Mouse (Mus musculus) lung, postnatal 25 days (tissue): ENCODE measurements around the gene Slc25a11.

Source experiments
- DNase-seq: peaks from one replicate; pipeline ENCODE4 v3.0.0; 2022; ENCODE audit warnings: low spot score

The Slc25a11 gene

DNA sequence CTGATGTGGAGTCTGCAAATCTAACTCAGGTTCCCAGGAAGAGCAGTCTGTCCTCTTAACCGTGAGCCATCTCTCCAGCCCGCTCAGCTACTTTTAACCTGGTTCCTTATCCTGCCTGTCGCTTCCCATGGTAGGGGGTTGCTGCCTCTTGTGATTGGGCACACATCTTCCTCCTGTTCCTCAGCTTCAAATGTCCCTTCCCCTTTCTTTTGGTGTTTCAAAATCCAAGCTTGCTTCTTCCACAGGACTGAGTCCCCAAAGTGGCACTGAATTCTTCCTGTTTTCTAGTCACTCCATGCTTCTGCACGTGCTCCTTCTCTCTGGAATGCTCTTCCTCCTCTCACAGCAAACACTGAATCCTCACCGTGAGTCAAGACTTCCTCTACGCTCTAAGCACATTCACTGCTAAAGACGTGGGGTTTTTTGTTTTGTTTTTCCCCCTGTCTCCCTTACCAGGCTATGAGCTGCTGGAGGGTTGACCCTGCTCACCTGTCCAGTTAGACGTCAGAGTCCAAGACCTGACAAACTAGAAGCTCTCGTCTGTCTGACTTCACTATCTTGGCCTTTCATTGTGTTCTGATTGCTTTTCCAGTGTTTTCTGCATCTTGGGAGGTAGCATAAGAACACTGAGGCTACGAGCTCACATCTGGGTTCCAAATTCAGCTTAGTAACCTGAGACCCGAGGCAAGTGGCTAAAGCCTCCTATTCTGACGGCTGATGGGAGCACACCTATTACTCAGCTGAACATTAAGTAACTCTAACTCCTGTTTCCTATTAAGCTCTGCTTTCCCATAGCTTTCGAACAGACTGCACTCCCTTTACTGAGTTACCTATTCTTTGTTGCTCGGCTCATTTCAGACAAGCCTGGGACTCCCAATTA is 20.2 kb upstream of the Slc25a11 start:
- DNase-seq: no peak

DNA sequence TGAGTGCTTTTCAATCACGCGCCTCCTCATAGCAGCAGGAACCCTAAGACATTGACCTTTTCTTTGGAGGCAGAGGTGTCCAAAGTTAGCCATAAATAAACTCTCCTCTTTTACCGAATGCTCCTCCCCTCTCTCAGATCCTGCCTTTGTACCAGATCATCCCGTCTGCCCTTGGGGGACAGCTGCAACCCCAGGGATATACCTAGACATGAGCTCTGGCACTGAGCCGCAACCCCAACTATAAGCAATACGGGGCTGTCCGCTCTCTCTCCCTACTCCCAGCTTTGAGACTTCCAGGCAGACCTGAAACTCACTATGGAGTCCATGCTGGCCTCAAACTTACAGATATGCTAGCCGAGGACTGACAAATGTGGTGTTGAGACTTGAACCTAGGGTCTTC is 19.4 kb upstream of the Slc25a11 start:
- DNase-seq: no peak

DNA sequence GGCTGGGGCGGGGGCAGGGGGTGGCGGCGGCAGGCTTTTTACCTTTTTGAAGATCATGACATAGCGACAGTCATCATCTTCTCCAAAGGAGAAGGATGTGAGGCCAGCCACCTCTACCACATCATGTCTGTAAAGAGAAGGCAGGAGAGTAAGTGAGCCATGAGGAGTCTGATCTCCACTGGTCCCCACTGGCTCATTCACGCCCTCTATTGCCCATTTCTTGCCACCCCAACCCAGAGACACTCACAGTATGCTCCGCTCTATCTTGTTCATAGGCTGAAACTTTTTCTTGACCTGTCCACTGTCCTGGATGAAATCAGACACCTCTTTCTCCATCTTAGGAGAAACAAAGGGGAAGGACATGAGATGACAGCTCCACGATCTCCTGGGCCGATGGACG is 17.5 kb upstream of the Slc25a11 start:
- no peak for DNase-seq

DNA sequence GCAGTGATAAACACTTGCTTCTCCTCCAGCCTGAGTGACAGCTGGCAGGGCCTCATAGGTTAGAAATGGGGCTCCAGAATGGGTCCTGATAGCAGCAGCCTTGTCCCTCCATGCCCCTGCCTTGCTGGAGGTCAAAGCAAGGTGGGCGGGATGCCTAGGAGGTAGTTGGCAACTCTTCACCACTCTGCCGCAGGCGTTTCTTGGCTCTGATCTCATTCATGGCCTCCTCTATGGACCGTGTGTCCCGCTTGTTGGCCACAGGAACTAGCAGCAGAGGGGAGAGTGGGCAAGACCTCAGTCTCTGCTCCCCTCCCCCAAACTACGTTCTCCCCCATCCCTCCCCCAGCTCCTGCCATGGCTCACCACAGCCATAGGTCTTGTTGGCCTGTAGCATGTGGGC is 16.7 kb upstream of the Slc25a11 start:
- no peak for DNase-seq

DNA sequence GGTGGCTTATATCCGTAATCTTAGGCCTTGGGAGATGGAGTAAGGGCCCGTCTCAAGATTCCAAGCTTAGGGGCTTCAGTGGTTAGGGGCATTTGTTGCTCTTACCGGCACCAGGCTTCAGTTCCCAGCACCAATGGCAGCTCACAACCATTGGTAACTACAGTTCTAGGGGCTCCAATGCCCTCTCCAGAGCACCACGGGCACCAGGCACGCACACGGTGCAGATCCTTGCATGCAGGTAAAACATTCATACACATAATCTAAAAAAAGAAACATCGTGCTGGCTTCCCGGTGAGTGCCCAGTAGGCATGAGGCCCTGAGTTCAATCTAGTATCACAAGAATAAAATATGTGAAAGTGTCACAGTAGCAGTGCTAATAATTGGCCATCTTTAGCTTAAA is 15.8 kb upstream of the Slc25a11 start:
- no peak for DNase-seq

DNA sequence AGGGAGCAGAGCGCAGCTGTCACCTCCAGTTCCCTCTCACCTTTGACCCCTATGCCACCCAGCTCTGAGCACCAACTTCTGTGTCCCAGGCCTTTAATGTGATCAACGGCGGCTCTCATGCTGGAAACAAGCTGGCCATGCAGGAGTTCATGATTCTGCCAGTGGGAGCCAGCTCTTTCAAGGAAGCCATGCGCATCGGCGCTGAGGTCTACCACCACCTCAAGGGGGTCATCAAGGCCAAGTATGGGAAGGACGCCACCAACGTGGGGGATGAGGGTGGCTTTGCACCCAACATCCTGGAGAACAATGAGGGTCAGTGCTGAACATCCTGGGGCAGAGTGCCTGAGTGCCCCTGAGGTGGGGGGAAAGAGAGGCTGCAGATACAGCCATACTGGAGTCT is 13.3 kb upstream of the Slc25a11 start:
- DNase-seq: no peak

DNA sequence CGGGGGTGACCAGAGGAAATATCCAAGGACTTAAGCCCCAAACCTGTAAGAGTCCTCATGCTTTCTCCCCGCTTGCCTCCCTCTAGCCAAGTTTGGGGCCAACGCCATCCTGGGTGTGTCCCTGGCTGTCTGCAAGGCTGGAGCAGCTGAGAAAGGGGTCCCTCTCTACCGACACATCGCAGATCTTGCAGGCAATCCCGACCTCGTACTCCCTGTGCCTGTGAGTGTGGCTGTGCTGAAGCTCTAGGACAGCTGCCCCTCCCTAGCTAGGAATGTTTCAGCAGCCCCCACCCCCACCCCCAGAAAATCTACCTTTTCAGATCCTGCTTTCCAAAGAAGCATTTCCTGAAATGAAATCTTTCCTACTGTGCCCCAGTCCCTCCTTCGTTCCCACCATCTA is 11.7 kb upstream of the Slc25a11 start:
- no peak for DNase-seq

DNA sequence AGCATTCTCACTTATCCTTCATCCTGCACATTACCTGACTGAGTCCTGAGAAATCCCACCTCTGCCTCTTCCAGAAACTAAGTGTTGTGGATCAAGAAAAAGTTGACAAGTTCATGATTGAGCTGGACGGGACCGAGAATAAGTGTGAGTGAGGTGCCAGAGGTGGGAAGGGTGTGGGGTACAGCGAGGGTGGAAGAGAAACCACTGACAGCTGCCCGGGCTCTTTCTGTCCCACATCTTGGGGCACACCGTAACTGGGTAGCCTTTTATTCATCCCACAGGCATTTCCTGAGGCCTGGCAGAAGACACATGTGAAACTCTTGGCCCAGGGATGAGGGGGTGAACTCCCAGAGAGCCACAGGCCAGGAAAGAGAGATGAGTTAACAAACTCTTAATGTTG is 11.2 kb upstream of the Slc25a11 start:
- DNase-seq: no peak

DNA sequence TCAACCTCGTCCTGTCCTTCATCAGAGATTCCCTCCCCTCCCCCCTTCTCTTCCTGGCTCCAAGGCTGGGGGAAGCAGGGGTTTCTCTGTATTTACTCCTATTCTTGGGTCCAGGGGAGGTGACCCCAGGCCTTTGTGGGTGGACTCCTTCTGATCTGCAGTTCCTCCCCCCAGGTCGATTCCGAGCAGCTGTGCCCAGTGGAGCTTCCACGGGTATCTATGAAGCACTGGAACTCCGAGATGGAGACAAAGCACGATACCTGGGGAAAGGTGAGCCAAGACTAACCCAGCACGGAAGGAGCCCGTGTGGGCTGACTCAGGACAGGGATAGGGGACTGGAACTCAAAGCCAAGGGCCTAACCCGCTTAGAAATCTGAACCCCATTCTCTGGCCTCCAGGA is 10.7 kb upstream of the Slc25a11 start:
- DNase-seq: no peak

DNA sequence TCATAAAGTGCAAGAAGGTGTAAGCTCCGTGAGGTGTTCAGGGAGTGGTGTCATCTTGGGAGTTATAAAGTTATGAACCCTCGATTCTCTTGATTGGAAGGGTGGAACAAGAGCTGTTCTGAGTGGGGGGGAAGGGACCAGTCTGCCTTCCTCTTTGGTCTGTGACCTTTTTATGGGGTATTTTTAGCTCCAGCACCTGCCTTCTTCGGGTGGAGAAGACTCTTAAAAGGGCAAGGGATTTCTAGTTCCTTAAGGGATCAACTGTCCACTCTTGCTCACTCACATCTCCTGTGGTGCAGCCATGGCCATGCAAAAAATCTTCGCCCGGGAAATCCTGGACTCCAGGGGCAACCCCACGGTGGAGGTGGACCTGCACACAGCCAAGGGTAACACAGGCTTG is 10.3 kb upstream of the Slc25a11 start:
- no peak for DNase-seq

DNA sequence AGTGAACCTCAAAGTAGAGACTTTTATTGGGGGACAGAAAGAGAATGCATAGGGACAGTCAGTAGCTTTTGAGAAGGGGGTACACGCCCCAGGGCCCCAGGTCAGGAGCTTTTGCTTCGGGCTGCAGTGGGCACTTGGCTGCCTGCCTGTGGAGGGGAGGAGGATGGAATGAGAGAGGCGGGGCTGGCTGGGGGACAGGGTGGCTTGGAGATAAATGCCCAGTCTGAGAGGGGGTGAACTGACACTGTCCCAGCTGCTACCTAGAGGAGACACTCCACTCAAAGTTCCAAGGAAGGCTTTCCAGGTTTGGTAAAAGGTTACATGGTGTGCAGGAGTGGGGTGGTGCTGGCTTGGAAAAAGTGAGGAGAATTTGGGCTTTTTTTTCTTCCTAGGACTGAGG is 9.7 kb upstream of the Slc25a11 start, which contains the start of gene Eno3:
Gene Eno3 (plus strand): TSS at position 239 of the 400 bp plus-strand sequence.
- no peak for DNase-seq

DNA sequence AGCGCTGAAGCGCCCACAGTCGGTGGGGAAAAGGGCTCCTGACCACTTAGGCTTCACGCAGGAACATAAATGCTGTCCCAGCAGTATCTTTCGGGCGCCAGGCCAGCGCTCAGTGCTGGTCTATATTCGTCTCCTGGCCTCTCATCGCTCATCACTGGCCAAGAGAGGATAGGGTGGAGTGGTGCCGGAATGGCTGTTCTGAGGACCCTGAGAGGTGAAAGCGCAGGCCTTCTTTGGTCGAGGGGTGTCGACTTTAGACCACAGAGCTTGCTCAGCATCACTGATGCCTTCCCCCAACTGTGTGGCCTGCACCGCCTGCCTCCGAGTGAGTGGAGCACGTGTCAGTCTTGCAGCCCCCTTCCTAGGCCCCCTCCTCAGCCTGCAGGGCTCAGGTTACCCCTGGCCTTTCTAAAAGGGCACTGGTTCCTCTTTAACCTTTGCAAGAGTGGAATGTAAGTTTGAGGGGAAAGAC is 9.2 kb upstream of the Slc25a11 start:
- no peak for DNase-seq

DNA sequence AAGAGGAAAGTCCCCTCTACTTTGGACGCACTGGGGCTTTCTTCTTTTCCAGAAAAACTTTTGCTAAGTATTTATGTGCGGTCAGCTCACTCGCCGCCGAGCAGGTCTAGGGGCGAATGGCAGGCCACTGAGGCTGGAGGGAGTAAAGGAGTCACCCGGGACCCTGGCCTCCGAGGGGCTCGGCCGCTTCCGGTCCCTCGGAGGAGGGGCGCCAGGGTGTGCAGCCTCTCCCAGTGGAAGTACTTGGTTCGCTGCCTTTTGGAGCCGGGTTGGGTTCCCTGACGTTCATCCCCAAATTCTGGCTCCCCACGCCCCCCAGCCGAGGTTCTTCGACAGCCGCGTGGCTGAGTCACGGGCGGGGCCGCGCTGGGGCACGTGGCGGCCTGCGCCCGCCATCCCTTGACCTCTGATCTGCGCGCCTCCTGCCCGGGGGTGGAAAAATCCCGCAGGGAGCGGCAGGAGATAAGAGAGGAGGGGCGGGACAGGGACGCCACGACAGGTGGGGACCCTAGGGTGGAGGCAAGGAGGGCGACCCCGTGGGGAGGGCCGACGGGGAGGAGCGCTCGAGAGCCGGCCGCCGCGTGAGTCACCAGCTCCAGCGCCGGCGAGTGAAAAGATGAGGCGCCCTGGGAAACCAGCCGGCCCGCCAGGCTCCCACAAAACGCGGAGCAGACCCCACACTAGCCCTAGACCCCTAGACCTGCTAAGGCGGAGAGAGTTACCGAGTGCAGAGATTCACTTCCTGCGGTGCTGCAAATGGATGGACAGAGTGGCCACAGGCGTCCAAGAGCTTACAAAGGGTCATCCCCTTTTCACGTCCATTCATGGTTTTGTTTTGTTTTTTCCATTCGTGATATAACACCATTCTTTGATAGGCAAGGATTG is 8.5 kb upstream of the Slc25a11 start:
- DNase-seq: peak; percentile 44

DNA sequence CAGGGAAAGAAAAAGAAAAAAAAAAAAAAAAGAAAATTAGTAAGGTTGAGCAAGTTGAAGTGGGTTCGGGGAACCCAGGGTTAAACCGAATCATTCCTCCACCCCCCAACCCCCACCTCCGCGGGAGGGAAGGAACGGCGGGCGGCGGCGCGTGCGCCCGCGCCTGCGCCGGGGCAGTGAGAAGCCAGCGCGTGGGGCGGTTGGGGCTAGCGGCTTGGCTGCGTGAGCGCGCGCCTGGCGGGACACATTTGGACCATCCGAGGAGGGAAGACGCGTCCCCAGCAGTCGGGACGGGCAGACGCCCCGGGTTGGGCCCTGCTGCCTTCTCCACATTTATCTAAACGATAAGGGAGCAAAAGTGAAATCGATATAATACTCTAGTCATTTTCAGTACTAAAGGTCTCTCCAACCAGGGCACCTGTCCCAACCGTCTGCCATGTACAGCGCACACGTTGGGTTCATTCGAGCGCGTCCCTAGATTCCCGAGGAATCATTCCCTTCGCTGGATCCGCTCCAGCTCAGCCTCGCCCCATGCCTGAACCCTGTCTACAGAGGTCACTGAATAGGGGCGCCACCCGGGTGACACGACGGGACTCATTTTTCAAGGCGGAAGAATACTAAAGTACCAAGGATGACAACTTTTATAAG is 7.8 kb upstream of the Slc25a11 start:
- peak; percentile 78 for DNase-seq

DNA sequence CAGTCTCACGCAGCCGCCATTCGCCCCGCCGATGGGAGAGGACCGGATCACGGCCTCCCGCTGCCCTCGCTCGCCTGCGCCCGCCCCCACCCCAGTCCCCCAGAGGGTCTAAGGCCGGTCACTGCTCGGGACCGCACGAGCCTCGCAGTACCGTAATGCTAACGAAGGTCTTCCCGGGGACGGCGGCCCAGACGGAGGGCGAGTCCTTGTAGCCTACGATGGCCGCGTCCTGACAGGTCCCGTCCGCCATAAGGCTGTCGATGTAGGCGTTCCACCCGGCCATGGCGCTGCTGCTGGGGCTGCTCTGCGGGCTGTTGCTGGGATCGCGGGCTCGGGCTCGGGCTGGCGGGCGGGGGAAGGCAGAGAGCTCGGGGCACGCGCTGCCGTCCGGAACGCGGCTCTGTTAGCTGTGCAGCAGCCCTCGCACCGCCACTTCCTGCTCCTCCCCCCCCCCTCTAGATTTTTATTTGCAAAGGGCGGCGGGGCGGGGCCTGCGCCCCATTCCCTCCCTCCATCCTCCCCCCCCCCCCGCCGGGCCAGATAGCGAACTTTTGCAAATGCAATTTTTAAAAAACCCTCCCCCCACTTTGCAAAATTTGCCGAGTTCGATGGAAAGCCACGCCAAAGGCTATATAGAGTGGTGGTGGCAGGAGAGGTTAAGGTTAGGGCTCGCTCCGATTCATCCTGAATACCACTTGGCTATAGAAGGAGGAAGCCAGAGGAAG is 7.1 kb upstream of the Slc25a11 start, which contains the start of gene Pfn1:
Gene Pfn1 (minus strand): TSS at position 447 of the 725 bp plus-strand sequence.
- peak; percentile 59 for DNase-seq

DNA sequence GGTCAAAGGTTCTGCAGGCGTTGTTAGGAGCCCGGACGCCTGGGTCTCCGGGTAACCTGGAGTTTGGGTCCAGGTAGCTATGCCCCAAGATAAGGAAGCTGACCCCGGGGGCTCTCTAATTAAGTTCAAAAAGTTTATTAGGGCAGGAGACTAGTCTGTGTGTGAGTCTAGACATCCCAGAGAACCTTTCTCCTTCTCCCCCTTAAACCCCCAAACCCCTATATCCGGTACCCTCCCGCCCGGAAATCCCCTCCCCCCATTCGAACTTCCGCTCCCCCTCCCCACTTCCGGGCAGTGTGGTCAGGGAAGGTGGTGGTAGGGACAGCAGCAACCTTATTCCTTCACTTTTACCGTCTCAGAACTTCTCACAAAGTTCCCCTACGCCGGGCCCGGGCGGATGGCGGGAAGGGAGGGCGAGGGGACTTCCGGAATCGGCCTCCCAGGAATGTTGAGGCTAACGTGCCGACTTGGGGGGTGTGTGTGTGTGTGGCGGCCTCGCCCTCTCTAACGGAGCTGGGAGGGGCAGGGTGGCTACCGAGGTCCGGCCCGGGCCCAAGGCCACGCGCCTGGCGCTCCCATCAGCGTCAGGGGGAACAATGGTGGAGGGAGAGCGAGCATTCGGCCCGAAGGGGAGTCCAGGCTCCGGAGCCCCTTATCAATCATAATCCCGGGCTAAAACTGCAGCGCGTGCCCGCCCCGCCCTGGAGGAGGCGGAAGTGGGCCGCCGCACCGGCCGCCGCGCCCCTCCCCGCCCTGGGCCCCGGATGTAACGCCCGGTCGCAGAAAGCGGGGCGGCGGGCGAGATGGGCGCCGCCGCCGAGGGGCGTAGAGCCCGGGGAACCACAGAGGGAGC is 6.3 kb upstream of the Slc25a11 start:
- DNase-seq: peak; percentile 64

DNA sequence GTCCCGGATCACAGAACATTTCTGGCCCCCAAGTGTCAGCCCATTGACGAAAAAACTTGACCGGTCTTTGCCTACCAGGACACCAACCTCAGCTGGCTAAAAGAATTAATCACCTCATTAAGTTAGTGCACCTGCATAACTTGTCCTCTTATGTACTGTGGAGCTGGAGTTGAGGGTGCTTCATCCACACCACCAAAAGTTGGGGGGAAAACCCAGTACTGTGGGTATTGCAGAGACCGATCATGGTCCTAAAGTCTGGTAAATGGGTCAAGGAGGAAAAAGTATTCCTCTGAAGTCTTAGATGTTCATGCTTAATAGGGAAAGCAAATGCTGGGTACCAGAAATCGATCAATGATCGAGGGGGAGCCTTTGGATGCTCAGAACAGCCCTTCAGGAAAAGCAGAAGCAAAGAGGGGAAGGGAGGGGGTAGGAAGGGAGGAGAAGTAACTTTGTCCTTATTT is 5.6 kb upstream of the Slc25a11 start:
- DNase-seq: peak; percentile 55

DNA sequence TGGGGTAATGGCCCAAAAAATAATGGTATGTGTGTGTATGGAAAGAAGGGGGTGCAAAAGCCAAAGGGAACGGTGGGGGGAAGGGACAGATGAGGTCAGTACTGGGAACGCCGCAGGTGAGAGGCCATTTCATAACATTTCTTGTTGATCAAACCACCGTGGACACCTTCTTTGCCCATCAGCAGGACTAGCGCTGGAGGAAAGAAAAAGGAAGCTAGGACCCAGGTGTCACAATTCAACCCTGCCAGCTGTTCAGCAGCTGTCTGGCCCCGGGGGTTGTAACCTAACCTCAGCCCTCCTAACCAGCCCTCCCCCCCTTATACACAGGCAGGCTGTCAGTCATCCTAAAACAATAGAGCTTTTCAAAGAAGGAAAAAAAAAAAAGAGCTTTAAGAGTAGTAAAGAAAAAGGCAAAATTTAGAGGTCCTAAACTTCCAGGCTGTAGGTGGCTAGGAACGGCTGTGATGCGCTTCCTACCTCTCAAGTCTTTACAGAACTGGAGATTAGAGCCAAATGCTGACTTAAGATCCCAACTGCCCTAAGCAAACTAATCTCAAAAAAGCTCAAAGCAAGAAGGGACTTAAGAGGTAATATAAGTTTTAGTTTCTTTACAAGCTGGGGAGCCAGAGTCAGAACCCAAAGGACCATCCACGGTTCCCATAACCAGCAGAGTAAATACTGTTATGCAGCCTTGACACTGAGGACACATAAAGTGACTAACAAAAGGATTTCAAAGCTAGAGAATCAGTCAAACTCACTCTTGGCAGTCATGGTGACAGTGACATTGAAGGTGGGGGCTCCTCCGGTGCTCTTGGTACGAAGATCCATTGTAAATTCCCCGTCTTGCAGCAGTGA is 5.0 kb upstream of the Slc25a11 start:
- DNase-seq: no peak

DNA sequence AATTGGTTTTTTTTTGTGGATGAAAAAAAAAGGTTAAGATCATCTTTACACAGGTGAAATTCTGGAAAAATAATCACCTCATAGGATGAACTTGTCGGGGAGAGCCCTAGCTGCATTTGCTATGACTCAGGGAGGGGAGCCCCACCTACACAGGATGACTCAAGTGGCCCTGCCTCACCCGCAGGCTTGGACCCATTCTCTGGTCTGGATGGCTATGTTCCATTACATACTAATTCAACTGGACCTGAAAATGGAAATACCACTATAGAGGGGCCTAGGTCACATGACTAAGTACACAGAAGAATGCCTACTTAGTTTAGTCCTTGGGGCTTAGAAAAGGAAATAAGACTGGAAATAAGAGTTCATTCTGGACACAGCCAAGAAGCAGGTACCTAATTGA is 4.1 kb upstream of the Slc25a11 start:
- no peak for DNase-seq
